Mouse (Mus musculus): ENCODE data around the gene Gpr68.

Gpr68 gene

DNA sequence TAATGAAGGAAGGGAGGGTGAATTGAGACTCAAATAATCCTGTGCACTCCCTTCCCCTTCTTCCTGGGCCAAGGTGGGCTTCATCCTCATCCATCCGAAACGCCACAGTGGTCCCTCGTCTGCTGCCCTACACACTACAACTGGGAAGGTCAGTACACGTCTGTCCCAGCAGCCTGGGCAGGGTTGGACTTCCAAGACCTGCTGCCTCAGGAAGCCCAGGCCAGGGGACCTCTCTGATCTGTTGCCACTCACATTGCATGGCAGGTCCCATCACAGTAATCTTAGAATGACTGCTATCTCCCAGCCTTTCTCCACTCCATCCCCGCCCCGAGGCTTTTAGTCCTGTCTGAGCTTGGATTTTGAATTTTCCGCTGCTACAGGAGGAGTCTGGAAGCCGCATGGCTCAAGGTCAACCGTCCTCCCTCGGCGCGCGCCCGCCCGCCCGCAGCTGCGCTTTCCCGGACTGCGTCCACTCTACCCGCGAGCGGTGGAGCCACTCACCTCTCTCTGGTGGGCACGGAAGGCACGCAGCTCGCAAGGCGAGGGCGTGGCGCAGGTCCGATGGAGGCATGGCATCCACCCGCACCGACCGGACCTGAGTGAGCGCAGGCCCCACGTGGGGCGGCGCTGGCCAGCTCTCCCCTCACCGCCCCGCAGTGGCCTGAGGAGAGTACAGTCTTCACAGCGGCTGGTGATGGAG lies at the start of gene Gpr68:
Gene Gpr68 (minus strand): TSS at position 601 of the 700 bp plus-strand sequence.
- in situ Hi-C loops (cut with MseI, MboI), result no loop called here

DNA sequence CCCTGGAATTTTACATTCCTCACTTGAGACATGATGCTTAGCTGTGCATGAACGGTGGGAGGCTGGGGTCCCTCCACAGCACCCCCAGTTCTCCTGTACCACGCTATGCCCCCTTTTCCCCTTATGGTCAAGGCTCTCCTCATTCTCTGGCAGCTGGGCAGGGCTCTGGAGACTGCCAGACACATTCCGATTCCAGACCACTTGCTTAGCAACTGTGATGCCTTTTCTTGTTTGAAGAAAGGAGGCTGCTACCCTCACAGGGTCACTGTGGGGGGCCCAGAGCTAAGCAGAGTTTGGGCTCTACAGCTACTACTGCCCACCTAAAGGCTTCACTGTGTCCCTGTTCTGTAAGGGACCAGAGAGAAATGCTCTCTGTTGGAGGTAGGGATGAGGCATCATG lies 49.3 kb upstream of the Gpr68 start:
- in situ Hi-C loops (cut with MseI, MboI), result loop anchor here (5.0 kb wide), 1 partner anchor 70 kb away; the partner anchor contains the start of gene Ccdc88c (in 2 of the 2)

DNA sequence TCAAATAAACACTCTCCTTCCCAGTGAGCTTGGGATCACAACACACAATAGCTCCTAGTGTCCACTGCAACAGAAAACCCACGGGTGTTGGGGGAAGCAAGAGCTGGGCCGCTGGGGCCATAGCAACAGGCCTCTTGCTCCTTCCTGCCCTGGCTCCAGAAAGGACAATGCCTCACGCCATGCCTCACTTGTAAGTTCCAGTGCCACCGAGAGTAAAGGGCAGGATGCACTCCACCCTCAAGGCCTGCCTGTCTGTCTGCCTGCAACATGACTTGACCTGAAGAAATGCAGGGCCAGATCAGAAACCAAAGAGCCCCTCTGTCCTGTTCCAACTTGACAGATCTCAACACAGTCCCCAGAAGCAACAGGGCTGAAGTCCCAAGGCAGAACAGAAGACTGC lies 48.8 kb upstream of the Gpr68 start:
- in situ Hi-C loops (cut with MseI, MboI), result loop anchor here (5.0 kb wide), 1 partner anchor 70 kb away; the partner anchor contains the start of gene Ccdc88c (in 2 of the 2)

DNA sequence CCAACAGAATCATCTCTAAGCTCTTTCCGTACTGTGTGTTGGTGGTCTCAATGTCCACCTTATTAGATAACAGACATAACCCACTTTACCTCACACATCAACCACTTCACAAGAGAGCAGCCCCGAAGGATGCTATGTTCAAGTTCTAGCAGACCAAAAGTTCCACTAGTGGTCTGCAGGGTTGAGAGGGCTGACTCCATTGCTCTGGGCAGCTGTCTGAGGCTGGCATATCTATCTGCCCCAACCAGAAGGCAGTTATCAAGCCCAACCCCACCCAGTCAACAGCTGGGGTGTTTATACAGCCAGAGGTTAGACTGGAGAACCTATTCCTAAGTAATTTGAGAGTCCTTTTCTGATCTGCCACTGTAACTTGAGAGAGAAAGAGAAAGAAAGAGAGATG lies 48.0 kb upstream of the Gpr68 start:
- in situ Hi-C loops (cut with MseI, MboI), result loop anchor here (5.0 kb wide), 1 partner anchor 71 kb away; the partner anchor contains the start of gene Ccdc88c (in 2 of the 2)

DNA sequence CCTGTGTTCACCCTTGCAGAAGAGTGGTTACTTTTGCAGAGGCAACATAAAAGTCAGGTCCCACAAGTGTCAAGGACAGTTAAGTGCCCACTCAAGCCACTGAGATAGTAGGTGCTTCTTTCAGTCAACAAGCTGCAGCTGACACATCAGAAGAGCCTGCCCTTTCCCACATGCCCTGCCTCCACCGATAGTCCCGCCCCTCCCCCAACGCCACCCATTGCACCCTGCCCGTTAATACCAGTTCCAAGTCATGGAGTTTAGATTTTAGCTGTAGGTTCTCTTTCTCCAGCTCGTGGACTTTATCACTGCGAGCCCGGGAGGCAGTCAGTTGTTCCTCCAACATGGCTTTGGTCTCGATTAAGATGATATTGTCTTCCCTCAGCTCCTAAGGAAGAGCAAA lies 45.9 kb upstream of the Gpr68 start:
- in situ Hi-C loops (cut with MseI, MboI), result no loop called here

DNA sequence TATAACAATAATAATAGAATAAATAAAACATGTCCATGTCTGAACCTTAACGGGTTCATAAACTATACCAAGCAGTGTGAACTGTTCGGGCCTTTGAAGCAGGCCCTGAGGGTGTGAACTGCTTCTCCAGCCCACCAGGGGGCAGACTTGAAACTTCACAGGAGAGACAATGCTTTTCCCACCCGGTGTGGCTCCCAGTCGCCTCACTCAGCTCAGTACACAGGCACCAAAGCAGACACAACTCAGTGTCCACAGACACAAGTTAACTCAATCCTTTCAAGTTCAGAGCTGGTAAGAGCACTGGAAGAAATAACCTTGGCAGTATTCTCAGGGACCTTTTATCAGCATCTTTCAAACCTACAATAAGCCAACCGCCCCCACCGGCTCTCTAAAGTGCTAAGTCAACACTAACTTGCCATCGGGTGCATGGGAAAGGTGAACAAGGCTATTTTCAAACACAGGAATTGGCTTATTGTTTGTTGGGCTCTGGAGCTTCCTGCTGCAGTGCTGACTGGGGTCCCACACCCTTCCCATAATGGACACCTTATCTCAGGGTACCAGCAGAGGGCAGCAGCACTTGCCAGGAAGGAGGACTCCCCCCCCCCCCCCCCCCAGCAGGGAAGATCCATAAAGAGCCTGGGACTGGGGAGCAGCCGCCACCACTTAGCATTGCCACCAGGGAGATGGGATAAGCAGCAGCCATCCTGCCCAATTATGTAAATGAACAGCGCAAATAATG lies 44.4 kb upstream of the Gpr68 start:
- in situ Hi-C loops (cut with MseI, MboI), result no loop called here

DNA sequence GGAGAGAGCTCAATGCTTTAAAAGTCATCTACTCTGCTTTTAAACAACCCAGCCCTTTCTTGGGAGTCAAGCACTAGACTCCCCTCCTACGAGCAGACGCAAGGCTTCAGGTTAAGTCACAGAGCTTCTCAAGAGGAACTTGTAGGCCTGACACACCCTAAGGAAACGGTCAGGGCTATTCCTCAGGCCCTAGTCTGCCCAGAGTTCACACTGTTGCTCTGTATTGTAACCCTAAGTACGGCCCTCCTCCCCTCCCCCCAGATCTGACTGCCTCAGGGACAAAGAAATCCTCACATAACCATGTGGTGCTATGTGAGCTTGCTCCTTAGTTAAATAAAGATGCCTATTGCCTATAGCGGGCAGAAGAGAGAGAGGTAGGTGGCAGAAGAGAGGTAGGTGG lies 41.1 kb upstream of the Gpr68 start:
- in situ Hi-C loops (cut with MseI, MboI), result no loop called here

DNA sequence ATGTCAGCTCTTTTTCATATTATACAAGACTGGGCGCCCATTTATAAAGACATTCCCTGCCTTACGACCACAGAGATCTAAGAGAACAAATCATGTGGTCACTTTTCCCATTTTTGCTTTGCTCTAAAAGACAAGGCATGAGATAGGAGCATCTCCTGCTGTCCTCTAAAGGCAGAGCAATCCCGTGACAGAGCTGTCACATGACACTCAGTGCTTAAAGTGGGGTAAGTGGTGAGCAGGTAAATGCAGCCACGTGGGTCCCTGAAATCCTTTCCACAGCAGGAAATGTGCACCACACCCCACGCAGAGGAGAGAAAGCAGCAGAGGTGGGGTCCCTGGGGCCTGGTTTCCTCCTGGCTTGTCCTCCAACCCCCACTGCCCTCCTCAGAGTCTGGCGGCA lies 40.0 kb upstream of the Gpr68 start:
- in situ Hi-C loops (cut with MseI, MboI), result no loop called here

DNA sequence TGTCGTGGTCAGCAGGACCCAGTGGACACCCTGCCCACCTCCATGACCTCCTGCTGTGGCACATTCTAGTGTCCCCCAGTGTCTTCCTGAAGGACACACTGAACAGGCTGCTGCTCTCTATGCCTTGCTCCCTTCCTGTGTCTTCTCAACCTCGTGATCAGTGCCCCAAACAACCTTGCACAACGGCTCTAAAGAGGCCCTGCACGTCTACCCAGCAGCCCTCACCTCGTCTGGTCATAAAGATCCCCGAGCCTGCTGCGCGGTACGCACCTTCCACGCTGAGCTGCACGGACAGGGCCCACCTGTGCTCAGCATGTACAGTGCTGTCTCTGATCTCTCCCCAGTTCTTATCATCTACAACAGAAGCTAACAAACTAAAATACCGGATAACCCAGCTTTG lies 38.0 kb upstream of the Gpr68 start:
- in situ Hi-C loops (cut with MseI, MboI), result no loop called here

DNA sequence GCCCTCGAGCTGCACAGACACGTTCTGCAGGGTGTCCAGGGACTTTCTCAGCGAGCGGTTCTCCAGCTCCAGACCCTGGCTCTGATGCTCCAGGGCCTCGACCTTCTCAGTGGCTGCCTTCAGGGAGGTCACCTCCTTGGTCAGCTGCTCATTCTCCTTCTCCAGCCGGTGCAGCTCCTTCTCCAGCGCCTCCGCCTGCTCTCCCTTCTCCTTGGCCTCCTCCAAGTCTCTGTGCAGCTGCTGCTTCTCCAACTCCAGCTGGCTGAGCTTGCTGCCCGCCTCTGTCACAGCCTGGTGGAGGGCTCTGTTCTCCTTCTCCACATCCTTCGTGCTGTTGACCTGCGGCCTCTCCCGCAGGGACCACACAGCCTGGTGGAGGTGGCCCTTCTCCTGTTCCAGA lies 37.5 kb upstream of the Gpr68 start:
- in situ Hi-C loops (cut with MseI, MboI), result no loop called here

DNA sequence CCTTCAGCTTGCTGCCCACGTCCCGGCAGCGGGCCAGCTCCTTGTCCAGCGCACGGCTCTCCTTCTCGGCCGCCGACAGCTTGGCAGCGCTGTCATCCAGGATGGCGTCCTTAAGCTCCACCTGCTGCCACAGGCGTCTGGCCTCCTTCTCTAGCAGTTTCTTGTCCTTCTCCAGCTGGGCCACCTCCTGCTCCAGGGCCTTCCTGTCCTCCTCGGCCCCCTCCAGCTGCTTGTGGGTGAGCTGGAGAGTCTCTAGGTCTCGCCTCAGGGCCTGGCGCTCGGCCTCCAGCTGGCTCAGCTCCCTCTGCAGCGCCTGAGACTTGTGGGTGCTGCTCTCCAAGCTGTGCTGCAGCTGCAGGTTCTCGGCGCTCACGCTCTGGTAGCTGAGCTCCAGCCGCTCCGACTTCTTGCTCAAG lies 36.9 kb upstream of the Gpr68 start:
- in situ Hi-C loops (cut with MseI, MboI), result no loop called here

DNA sequence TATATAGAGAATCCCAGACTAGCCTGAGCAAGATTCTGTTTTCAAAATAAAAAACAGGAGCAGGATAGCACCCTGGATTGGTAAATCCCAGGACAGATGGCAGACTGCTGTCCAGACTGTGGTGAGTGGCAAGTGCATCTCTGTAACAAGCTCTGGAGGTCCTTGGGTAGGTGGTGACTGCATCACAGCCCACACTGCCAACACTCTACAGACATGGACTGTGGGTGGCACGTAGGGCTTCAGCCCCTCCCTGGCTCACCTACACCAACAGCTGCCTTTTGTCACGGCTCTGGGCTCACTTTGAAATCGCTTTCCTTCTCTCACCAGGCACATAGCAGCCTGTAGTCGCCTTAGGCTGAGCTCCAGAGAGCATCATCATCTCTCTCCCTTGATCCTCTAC lies 35.1 kb upstream of the Gpr68 start:
- in situ Hi-C loops (cut with MseI, MboI), result no loop called here

DNA sequence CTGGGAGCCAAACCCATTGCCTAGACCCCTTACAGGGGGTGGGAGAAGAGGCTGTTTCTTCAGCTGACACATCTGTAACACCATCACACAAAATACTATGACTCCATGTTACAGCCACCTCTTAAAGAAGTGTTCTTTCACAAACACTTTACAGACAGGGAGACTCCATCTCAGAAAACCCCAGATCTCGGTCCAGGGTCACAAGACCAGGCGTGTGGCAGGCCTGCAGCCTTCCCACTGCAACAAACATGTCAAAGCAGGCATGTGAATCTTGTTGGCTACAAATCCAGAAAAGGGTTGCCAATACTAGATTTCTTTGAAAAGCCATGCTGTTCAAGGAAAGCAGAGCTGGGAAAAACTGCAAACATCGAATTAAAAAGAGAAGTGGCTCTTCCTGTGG lies 33.4 kb upstream of the Gpr68 start:
- in situ Hi-C loops (cut with MseI, MboI), result no loop called here

DNA sequence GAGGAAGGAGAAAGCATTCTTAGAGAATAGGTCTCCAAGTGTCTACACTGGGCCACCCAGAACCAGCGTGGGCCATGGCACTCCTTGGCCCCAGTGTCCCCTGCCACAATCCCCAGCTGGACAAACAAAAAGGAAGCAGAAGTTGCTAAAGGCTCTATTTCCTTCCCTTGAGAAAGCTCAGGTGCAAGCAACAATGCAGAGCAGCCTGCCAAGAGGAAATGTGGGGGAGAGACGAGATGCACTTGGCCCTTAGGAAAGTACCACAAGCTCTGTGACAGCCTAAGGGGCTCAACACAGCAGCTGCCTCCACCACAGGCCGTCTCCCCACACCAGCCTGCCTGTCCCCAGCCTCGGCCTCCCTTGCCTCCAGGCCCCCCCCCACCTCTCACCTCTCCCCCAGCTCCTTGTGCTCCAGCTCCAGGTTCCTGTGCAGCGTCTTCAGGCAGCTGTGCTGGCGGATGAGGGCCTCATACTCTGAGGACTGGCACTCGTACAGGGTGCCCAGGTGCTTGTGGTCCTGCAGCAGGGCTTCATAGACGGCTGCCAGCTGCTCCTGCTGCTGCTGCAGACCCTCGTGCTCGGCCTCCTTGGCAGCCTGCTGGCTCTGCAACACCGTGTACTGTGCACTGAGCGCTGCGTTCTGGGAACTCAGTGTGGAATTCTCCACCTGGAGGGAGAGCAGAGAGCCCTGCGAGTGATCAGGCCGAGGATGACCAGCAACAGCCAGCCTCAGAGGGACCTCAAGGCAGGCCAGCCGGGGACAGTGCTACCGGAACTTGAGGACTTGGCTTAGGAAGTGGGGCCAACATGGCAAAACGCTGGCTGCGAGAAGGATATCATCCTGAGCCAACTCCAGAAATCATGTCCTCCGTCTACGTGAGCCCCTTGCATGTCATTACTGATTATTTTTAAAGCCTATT lies 29.7 kb upstream of the Gpr68 start:
- in situ Hi-C loops (cut with MseI, MboI), result no loop called here

DNA sequence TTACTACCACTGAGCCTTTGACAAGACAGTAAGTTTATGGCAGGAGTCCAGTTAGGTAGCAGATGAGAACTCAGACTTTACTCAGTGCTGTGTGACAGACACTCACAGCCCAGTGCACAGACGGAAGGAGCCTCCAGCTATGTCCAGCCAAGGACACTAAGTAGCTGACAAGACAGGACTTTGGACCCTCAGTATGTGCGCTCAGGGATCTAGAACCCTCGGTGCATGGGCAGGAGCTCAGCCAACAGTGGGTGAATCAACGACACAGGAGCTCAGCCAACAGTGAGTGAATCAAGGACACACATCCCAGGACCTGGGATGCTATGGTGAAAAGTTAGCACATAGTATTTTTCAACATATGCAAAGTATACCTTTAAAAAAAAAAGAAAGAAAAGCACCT lies 28.7 kb upstream of the Gpr68 start:
- in situ Hi-C loops (cut with MseI, MboI), result no loop called here

DNA sequence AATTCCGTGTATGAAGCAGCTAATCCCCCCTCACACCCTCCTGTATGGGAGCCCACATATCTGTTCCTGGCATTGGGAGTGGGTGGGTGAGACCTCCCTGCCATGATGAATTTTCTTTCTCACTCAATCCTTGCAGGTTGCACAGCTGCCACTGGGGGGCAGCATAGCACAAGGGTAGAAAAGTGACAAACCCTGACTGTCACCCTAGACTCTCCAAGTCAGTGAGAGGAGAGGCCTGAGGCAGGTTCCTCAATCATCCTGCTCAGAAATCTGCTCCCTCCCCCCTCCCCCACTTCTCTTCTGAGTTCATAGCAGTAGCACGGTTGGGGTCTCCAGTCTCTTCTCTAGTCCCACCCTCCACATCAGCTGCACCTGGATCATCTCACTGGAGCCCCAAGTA lies 28.1 kb upstream of the Gpr68 start:
- in situ Hi-C loops (cut with MseI, MboI), result no loop called here

DNA sequence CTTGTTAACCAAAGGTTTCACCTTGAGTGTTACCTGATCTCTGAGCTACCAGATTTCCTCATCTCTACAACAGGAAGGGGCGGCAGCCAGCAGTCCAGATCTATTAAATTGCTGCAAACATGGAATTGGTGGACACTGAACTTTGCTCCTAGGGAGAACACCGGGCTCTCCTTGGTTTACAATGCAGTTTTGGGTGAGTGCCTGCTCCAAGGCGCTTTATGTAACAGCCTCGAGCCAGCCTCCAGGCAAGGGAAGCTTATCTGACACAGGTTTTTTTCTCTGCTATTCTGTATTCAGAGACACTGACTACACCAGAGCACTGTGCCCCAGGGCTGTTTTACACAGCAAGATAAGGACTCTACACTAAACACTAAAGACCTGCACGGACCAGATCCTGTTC lies 26.8 kb upstream of the Gpr68 start:
- in situ Hi-C loops (cut with MseI, MboI), result no loop called here

DNA sequence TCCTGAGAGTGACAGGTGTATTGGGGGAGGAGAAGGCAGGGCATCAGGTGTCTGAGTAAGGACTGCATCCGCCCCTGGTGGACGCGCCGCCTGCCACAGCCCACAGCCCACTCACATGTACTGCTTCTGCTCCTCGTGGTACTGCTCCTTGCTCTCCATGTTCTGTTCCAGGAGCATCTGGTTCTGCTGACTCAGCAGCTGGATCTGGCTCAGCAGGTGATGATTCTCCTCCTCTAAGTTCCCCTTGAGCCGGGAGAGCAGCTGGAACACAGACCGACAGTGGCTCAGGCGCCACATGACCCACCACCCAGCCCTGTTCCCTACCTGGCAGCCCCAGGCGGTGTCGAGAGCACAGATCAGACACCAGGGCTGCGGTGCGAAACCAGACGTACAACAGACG lies 23.7 kb upstream of the Gpr68 start:
- in situ Hi-C loops (cut with MseI, MboI), result no loop called here

DNA sequence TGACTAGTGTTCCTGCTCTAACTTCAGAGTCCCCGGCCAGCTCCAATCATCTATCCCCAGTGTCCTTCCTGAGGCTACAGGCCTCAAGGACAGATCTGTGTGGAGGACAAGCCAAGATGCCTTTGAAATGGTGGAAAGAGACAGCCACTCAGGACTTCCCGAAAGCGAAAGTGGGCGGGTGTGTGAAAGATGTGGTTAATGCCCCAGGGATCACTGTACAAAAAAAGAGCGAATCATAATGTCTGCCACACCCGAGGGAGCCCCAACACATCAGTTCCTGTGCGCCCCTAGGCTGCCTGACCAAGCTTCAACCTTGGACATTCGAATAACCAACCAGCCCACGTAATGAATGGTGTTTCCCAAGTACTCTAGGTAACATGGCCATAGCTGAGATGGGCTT lies 20.3 kb upstream of the Gpr68 start:
- in situ Hi-C loops (cut with MseI, MboI), result loop anchor here (5.0 kb wide), 1 partner anchor 81 kb away; no protein-coding TSS in a partner anchor

DNA sequence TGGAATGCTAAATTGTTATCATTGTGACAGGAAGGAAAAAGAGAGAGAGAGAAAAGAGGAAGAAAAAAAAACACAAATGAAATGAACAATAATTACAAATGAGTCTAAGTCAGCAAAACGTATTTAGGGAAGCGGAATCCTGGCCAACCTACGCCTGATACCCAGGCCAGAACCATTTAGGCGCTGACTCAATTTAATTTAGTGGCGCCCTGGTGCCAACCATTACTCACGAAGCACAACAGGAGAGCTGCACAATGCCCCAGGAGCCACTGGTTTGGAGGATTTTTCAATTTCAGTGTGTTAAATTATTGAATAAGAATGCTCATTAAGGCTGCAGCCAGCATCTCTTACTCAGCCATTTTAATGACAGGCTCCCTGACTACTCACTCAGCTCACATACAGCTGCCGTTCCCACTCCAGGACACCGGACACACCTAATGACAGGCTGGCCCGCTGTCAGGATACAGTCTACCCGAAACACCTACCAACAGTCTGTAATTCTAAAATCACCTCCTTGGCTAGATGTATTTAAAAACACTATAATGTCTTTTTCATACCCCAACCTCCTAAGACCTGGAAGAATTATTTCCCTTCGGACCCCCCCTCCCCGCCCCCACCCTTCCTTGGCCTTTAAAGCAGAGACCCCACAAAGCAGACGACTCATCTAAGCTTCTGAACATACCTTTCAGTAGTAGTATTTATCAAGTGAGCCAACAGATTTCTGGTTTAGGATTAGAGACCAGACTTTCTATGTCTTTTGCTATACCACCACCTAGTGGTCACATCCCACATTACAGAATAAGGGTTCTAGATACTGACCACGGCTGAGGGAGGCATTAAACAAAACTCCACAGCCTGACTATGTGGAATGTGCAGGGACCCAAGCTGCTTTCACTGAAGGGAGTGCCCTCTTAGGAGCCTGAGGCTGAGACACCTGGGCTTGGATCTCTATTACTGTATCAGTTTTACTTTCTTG lies 17.9 kb upstream of the Gpr68 start:
- in situ Hi-C loops (cut with MseI, MboI), result loop anchor here (5.0 kb wide), 1 partner anchor 79 kb away; no protein-coding TSS in a partner anchor
